Mouse (Mus musculus) kidney, embryonic 15.5 days (tissue): Measurements from ENCODE around the gene Snf8. TPM values are rescaled to one million over a fixed set of nuclear protein-coding genes. Genes with fewer than 3 reads are reported as not detected.

Source experiments
- ATAC-seq: fragments of 200-750 bp; cut with Nextera tagmentation; replicated peaks from 2 replicates; pipeline ENCODE4 v1.8.0; 2017; ENCODE audit warnings: moderate TSS enrichment; ENCODE audit not compliant: low FRiP score
- H3K27ac ChIP-seq: fragments of 300-500 bp; sonication (generic); 2 replicates; pipeline ENCODE4 v1.5.1; 2015; ENCODE audit warnings: mild to moderate bottlenecking, inconsistent platforms
- H3K27me3 ChIP-seq: fragments of 300-500 bp; sonication (generic); 2 replicates; pipeline ENCODE4 v1.6.1; 2015; ENCODE audit warnings: inconsistent platforms
- H3K36me3 ChIP-seq: fragments of 300-500 bp; sonication (generic); 2 replicates; pipeline ENCODE4 v1.6.1; 2015; ENCODE audit warnings: inconsistent platforms
- H3K4me1 ChIP-seq: fragments of 300-500 bp; sonication (generic); 2 replicates; pipeline ENCODE4 v1.6.1; 2015; ENCODE audit warnings: inconsistent platforms
- H3K4me2 ChIP-seq: fragments of 300-500 bp; sonication (generic); 2 replicates; pipeline ENCODE4 v1.6.1; 2015; ENCODE audit warnings: moderate library complexity, mild to moderate bottlenecking, inconsistent platforms
- H3K4me3 ChIP-seq: fragments of 300-500 bp; sonication (generic); replicated peaks from 2 replicates; pipeline ENCODE4 v1.5.1; 2015; ENCODE audit warnings: mild to moderate bottlenecking, inconsistent platforms
- H3K9ac ChIP-seq: fragments of 300-500 bp; sonication (generic); 2 replicates; pipeline ENCODE4 v1.6.1; 2015; ENCODE audit warnings: mild to moderate bottlenecking, inconsistent platforms
- H3K9me3 ChIP-seq: fragments of 300-500 bp; sonication (generic); replicated peaks from 2 replicates; pipeline ENCODE4 v1.6.1; 2016; ENCODE audit warnings: inconsistent platforms
- WGBS: fragments of 180-500 bp; shearing (Covaris S2); methylation state at CpG from one replicate; pipeline ENCODE4 v1.1.7; 2015; ENCODE audit warnings: mixed read lengths; 5-methylcytosine and 5-hydroxymethylcytosine counted together
- polyA plus RNA-seq: library from polyadenylated mRNA; unstranded; fragments of >200 nt; fragmentation: Nextera tagmentation; extraction: Ambion mirVana; gene quantifications from 2 replicates; pipeline ENCODE4 v1.2.1, GENCODE M21; 2015

The Snf8 gene
- polyA plus RNA-seq, 1 experiment from 2014 or later = 98.3 TPM

DNA sequence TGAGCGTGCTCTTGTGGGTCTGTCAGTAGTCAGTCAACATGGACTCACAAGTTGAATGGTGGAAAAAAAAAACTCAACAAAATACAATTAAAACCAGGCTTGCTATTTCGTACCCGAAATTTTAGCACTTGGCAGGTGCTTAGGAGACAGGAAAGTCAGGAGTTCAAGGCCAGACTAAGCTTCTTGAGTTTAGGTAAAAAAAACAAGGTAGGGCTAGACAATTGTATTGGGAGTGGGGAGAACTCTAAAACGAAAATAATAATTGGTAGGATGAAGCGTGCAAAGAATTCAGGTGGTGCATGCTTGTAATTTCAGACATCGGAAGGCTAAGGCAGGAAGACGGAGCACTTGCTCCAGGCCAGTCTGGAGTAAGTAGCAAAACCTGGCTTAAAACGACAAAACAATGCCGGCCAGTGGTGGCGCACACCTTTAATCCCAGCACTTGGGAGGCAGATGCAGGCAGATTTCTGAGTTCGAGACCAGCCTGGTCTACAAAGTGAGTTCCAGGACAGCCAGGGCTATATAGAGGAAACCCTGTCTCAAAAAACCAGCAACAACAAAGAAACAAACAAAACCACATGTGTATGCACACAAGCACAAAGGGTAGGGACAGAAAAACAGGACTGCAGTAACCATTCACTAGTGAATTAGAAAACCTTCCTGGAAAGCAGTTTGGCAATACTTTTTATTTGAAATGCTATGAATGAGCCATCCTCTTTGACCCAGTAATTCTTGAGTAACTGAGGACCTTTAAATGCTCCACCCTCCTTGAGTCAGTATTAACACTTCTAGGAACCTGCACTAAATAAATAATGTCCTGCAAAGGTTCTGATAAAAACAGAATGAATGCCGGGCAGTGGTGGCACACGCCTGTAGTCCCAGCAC is 41.8 kb downstream of the Snf8 start:
- peaks cover 17% of the 10 kb centered on the region for H3K4me1 ChIP-seq
- H3K9me3 ChIP-seq = no peaks in the 10 kb centered on the region
- no peaks in the 10 kb centered on the region for H3K27me3 ChIP-seq
- 70% methylated on average over 13 of the region's 13 CpGs for WGBS
- peak overlapping the region; percentile 67 for H3K4me3 ChIP-seq
- no peak for ATAC-seq
- no peak overlapping the region for H3K9ac ChIP-seq
- H3K27ac ChIP-seq = peak overlapping the region; percentile 87
- peak overlapping the region; percentile 60 for H3K4me2 ChIP-seq
- peaks cover 14% of the 10 kb centered on the region for H3K36me3 ChIP-seq

GRCm38 (mm10) chr11:96080736-96081135 is 46.1 kb downstream of the Snf8 start:
- Histone ChIP-seq H3K4me3 (no peak overlapping the region), H3K27me3 (no peaks in the 10 kb centered on the region), H3K4me2 (no peak overlapping the region), H3K4me1 (peaks cover 3% of the 10 kb centered on the region), H3K9me3 (no peaks in the 10 kb centered on the region), H3K9ac (no peak overlapping the region), H3K27ac (no peak overlapping the region), H3K36me3 (no peaks in the 10 kb centered on the region)
- WGBS = 72% methylated on average over 5 of the region's 5 CpGs
- ATAC-seq = no peak

DNA sequence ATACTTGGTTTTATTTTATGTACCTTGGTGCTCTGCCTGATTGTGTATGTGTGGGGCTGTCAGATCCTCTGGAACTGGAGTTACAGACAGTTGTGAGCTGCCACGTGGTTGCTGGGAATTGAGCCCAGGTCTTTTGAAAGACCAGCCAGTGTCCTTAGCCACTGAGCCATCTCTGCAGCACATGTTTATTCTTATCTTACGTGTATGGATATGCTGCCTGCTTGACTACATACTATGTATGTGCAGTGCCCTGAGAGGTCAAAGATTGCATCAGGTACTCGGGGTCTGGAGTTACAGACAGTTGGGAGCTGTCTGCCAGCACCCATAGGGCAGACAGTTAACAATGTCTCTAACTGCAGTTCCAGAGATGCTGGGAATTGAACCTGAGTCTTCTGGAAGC is 48.0 kb downstream of the Snf8 start:
- no peaks in the 10 kb centered on the region for H3K4me1 ChIP-seq
- ATAC-seq = no peak
- no peak overlapping the region for H3K4me2 ChIP-seq
- H3K27ac ChIP-seq = no peak overlapping the region
- H3K9ac ChIP-seq = no peak overlapping the region
- H3K4me3 ChIP-seq = no peak overlapping the region
- no peaks in the 10 kb centered on the region for H3K9me3 ChIP-seq
- no peaks in the 10 kb centered on the region for H3K36me3 ChIP-seq
- 67% methylated on average over 3 of the region's 3 CpGs for WGBS
- H3K27me3 ChIP-seq = no peaks in the 10 kb centered on the region

- WGBS = 88% methylated on average over 6 of the region's 6 CpGs
- peaks cover 8% of the 10 kb centered on the region; the same call in 1 of the 2 replicates for H3K27me3 ChIP-seq
- no peaks in the 10 kb centered on the region for H3K4me1 ChIP-seq
- no peaks in the 10 kb centered on the region for H3K36me3 ChIP-seq
- no peak overlapping the region for H3K4me2 ChIP-seq
- no peak overlapping the region for H3K27ac ChIP-seq
- ATAC-seq = no peak
- no peaks in the 10 kb centered on the region for H3K9me3 ChIP-seq
- H3K4me3 ChIP-seq = no peak overlapping the region
- H3K9ac ChIP-seq = no peak overlapping the region
These were observed 53.3 kb downstream of the Snf8 start for GRCm38 (mm10) chr11:96087981-96088380.

- Histone ChIP-seq H3K27ac (no peak overlapping the region), H3K9me3 (no peaks in the 10 kb centered on the region), H3K27me3 (peaks cover 10% of the 10 kb centered on the region; the same call in 1 of the 2 replicates), H3K4me3 (no peak overlapping the region), H3K36me3 (no peaks in the 10 kb centered on the region), H3K4me1 (no peaks in the 10 kb centered on the region), H3K4me2 (no peak overlapping the region), H3K9ac (no peak overlapping the region)
- WGBS = 62% methylated on average over 2 of the region's 2 CpGs
- no peak for ATAC-seq
These were observed 56.4 kb downstream of the Snf8 start for GRCm38 (mm10) chr11:96091073-96091472.

DNA sequence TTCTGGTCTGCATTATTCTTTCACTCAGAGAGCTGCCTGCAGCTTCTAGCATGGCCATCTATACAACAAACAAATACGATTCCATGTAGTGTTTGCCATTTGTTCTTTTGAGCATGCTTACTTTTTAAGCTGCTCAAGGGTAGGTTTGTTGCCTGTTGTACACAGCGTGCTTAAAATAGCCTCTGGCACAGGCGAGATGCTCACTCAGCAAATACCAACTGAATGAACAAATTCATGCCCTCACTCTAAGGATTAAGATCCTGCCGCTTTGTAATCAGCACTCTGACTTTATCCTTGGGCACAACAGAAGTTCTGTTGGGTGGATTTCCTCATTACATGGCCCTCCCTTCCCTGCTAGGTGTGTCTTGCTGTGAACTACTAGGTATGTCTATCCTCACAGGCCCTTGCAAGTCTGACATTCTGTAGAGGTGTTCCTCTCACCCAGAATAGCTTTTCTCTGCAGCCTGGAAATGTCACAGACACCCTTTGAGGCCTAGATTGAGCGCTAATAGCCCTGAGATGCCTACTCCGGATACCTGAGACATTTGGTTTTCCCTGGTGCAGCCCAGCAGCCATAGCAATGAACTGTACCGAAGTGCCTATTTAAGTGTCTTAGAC is 58.1 kb downstream of the Snf8 start:
- no peaks in the 10 kb centered on the region for H3K4me1 ChIP-seq

DNA sequence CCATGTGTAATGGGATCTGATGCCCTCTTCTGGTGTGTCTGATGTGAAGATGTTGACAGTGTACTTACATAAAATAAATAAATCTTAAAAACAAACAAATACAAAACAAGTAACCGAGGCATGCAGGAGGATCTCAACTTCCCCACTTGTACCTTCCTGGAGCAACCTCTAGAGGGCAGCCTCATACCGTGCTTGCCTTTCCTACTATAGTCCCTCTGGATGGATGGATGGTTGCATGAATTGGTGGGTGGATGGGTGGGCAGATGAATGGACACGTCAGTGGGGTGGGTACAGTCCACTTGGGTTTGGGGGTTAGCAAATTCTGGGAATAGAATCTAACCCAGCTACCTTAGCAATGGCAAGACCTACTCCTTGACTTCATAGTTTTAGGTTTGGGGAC is 58.7 kb downstream of the Snf8 start:
- Histone ChIP-seq H3K4me2 (no peak overlapping the region), H3K4me3 (no peak overlapping the region), H3K9ac (no peak overlapping the region), H3K27me3 (peaks cover 10% of the 10 kb centered on the region; the same call in 1 of the 2 replicates), H3K9me3 (no peaks in the 10 kb centered on the region), H3K4me1 (no peaks in the 10 kb centered on the region), H3K36me3 (no peaks in the 10 kb centered on the region), H3K27ac (no peak overlapping the region)
- no peak for ATAC-seq
- WGBS = 11% methylated on average over 3 of the region's 3 CpGs

More for the DNA sequence above, 58.1 kb downstream of the Snf8 start:
- 50% methylated on average over 7 of the region's 7 CpGs for WGBS
- no peak overlapping the region for H3K4me2 ChIP-seq
- H3K27me3 ChIP-seq = peaks cover 10% of the 10 kb centered on the region; the same call in 1 of the 2 replicates
- no peak overlapping the region for H3K9ac ChIP-seq
- no peak overlapping the region for H3K27ac ChIP-seq
- H3K9me3 ChIP-seq = no peaks in the 10 kb centered on the region
- no peaks in the 10 kb centered on the region for H3K36me3 ChIP-seq
- ATAC-seq = no peak
- H3K4me3 ChIP-seq = no peak overlapping the region

Other genes with a start within 250 kb of the Snf8 start
- gene Phospho1, start 210.4 kb upstream of the Snf8 start, polyA plus RNA-seq = 2.0 TPM in 1 of 2 replicates, not detected in the other
- gene Gngt2, start 197.7 kb upstream of the Snf8 start, polyA plus RNA-seq = 22.8 and 23.7 TPM in 2 replicates
- 10.1 and 11.4 TPM in 2 replicates for gene Abi3, start 192.4 kb upstream of the Snf8 start, polyA plus RNA-seq
- gene B4galnt2, start 120.0 kb upstream of the Snf8 start, polyA plus RNA-seq = 1.4 TPM in 2 replicates
- 53.8 and 57.9 TPM in 2 replicates for gene Igf2bp1, start 28.9 kb upstream of the Snf8 start, polyA plus RNA-seq
- gene Gip, start 10.3 kb upstream of the Snf8 start, polyA plus RNA-seq = not detected in 2 replicates
- gene Ube2z, start 30.5 kb downstream of the Snf8 start, polyA plus RNA-seq = 40.6 and 42.0 TPM in 2 replicates
- gene Atp5g1, start 40.8 kb downstream of the Snf8 start, polyA plus RNA-seq = 648 and 705 TPM in 2 replicates
- not detected in 2 replicates for gene Calcoco2, start 77.1 kb downstream of the Snf8 start, polyA plus RNA-seq
- 0.05 TPM in 1 of 2 replicates, not detected in the other for gene Ttll6, start 98.9 kb downstream of the Snf8 start, polyA plus RNA-seq
- 0.09 and 1.0 TPM in 2 replicates for gene Hoxb13, start 159.4 kb downstream of the Snf8 start, polyA plus RNA-seq
- gene Hoxb9, start 236.6 kb downstream of the Snf8 start, polyA plus RNA-seq = 22.3 and 27.2 TPM in 2 replicates
- gene Hoxb8, start 247.0 kb downstream of the Snf8 start, polyA plus RNA-seq = 8.9 and 9.8 TPM in 2 replicates